8 mouse cellular contexts compared by ENCODE assay signal in genomic region chrX:70476792-70477776, GRCm38 (mm10). TPM values are rescaled to one million over a fixed set of nuclear protein-coding genes. Genes with fewer than 3 reads are reported as not detected.
DNase-seq lines count a peak whose midpoint lies in the region; ATAC-seq lines count a peak whose summit lies in the region.

Tmem185a (minus strand) TSS chrX:70477180.

- peak; percentile 80 for DNase-seq in MN1 (ENCODE audit: low spot score)
- peak; percentile 78 for DNase-seq in cerebellum, adult 9-10 months
- DNase-seq in frontal cortex, postnatal 10 days (ENCODE audit: low spot score in 2 of 2) = peak; percentile 60 to 80
- DNase-seq in layer of hippocampus, postnatal 14 days (ENCODE audit: low spot score in 2 of 2) = peak; percentile 74 to 80
- peak; percentile 80 for DNase-seq in lung, postnatal 14 days
- DNase-seq in retina, adult 2 months (ENCODE audit: low read depth, low spot score) = peak; percentile 72
- DNase-seq in thymus, postnatal 36 days = peak; percentile 82 to 88

- H3K27me3 ChIP-seq in hindbrain, embryonic 12.5 days = no peaks in the 10 kb centered on the region

- H3K4me1 ChIP-seq in hindbrain, embryonic 12.5 days = peaks cover 5% of the 10 kb centered on the region

- peak within 1 kb of the TSS; percentile 69 for H3K9ac ChIP-seq in hindbrain, embryonic 12.5 days

- no peaks in the 10 kb centered on the region for H3K9me3 ChIP-seq in hindbrain, embryonic 12.5 days (replicated peaks)

- H3K4me3 ChIP-seq in hindbrain, embryonic 12.5 days = peak within 1 kb of the TSS; percentile 51

- peak; percentile 95 for ATAC-seq in hindbrain, embryonic 12.5 days (ENCODE audit: low FRiP score)

- WGBS in hindbrain, embryonic 12.5 days = 27% methylated on average over 41 of the region's 42 CpGs

- H3K27ac ChIP-seq in hindbrain, embryonic 12.5 days = peak within 1 kb of the TSS; percentile 80

- peak within 1 kb of the TSS; percentile 57 for H3K4me2 ChIP-seq in hindbrain, embryonic 12.5 days (replicated peaks)

- no peaks in the 10 kb centered on the region for H3K36me3 ChIP-seq in hindbrain, embryonic 12.5 days

RNA-seq across cellular contexts. Expression of gene Tmem185a, which starts in this region (rescaled TPM):
- 48.3 and 50.9 TPM in 2 replicates for polyA plus RNA-seq in hindbrain, embryonic 12.5 days (2016; fragmentation: Nextera tagmentation; extraction: Ambion mirVana)
- total RNA-seq in layer of hippocampus, postnatal 14 days (2021) = 10 to 100 TPM; 38.7 to 39.4 TPM

Comparison
In these comparisons a context has a peak if more than half of its experiments do, and no peak if none do; other contexts are left out.
1. Peak in every context shown above with its lines: DNase-seq, ATAC-seq, H3K4me3 ChIP-seq and H3K27ac ChIP-seq.